Mouse (Mus musculus) midbrain, embryonic 12.5 days (tissue): ENCODE measurements around the gene Krr1. TPM values are rescaled to one million over a fixed set of nuclear protein-coding genes. Genes with fewer than 3 reads are reported as not detected.

Source experiments
- ATAC-seq: fragments of 200-750 bp; cut with Nextera tagmentation; 2 replicates; pipeline ENCODE4 v1.8.0; 2017; ENCODE audit warnings: low read depth, moderate TSS enrichment, moderate library complexity; ENCODE audit not compliant: low FRiP score
- H3K27ac ChIP-seq: fragments of 300-500 bp; sonication (generic); replicated peaks from 2 replicates; pipeline ENCODE4 v1.5.1; 2016; ENCODE audit warnings: mild to moderate bottlenecking
- H3K27me3 ChIP-seq: fragments of 300-500 bp; sonication (generic); 2 replicates; pipeline ENCODE4 v1.6.1; 2016; ENCODE audit warnings: mild to moderate bottlenecking
- H3K36me3 ChIP-seq: fragments of 300-500 bp; sonication (generic); 2 replicates; pipeline ENCODE4 v1.6.1; 2016
- H3K4me1 ChIP-seq: fragments of 300-500 bp; sonication (generic); 2 replicates; pipeline ENCODE4 v1.6.1; 2016
- H3K4me2 ChIP-seq: fragments of 300-500 bp; sonication (generic); replicated peaks from 2 replicates; pipeline ENCODE4 v1.6.1; 2016; ENCODE audit warnings: mild to moderate bottlenecking, moderate library complexity
- H3K4me3 ChIP-seq: fragments of 300-500 bp; sonication (generic); 2 replicates; pipeline ENCODE4 v1.5.1; 2016; ENCODE audit warnings: mild to moderate bottlenecking
- H3K9ac ChIP-seq: fragments of 300-500 bp; sonication (generic); replicated peaks from 2 replicates; pipeline ENCODE4 v1.6.1; 2016; ENCODE audit warnings: mild to moderate bottlenecking, moderate library complexity
- H3K9me3 ChIP-seq: fragments of 300-500 bp; sonication (generic); 2 replicates; pipeline ENCODE4 v1.6.1; 2016; ENCODE audit warnings: mild to moderate bottlenecking
- WGBS: fragments of 180-500 bp; shearing (Covaris S2); methylation state at CpG from one replicate; pipeline ENCODE4 v1.1.7; 2016; 5-methylcytosine and 5-hydroxymethylcytosine counted together
- polyA plus RNA-seq: library from polyadenylated mRNA; unstranded; fragments of >200 nt; fragmentation: Nextera tagmentation; extraction: Ambion mirVana; gene quantifications from 2 replicates; pipeline ENCODE4 v1.2.1, GENCODE M21; 2016

Gene Krr1
- 57.6 and 63.7 TPM in 2 replicates for polyA plus RNA-seq

DNA sequence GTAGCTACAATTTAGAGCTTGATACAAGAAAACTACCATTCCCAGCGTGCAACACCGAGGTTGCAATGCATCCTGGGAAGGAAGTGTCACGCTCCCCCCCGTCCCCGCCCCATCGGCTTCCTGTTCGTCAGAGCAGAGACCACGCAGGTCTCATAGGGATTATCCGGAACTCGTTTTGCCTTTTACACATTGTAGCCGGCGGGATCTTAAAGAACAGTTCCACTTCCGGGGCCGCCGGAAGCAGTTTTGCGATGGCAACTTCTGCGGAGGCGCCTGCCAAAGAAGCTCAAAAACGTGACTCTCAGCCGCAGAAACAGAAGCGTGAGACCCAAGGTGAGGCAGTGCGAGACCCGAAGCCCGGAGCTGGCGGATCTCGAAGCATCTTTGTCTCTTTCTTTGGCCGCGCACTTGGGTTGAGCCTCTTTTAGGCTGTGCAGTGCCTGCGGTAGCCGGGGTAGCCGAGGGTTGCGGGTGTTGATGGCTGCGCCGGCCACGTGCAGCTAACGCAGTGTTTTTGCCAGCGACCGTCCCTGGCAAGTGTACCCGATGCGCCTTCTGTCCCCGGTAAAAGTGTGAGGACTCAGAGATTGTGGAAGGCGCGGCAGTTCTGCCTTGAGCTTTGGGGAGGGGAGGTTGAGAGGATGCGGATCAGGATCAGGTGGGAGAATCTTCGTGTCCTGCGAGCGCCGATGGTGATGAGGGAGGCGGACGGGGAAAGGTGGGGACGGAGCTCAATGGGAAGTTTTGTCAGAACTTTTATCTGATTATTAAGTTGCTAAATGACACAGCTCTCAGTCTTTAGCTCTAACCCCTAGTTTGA, at the start of gene Krr1:
Krr1 (plus strand) TSS at position 123 of the 820 bp plus-strand sequence.
- Histone ChIP-seq H3K9me3 (no peaks in the 10 kb centered on the region), H3K4me3 (peak within 1 kb of the TSS; percentile 93), H3K4me2 (peak within 1 kb of the TSS; percentile 78), H3K27ac (peak within 1 kb of the TSS; percentile 56), H3K36me3 (peaks cover 9% of the 10 kb centered on the region; the same call in 1 of the 2 replicates), H3K4me1 (peaks cover 8% of the 10 kb centered on the region), H3K27me3 (0 out of 2 replicates have a peak, but pooled peaks cover 3% of the 10 kb centered on the region), H3K9ac (peak within 1 kb of the TSS; percentile 76)
- WGBS = under 1% methylated on average over 51 of the region's 51 CpGs
- peak; percentile 97 for ATAC-seq

DNA sequence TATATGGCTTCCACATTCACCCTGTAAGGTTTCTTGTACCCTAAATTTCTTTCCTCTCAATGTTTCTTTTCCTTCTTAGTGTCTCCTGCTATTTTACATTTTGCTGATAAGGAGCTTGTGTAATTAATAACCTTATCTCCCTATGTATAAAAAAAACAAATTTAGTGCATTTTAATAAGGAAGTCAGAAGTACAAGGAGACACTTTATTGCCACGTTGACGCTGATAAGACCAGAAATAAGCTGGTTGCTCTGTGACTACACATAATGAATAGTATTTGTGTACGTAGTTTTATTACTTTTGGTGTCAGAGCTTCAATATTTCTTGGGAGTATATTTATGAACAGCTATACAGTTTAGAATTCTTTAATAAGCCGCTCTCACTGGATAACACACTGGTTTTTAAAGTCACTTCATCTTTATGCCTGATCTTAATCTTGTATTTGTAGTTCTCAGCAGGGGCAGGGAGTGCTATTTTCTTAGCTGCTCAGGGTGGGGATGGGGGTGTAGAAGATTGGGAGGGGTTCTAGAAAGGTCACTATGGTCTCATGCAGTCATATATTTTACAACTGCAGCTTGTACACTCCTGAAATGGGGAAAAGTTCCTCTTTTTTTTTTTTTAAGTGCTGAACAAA, 48.8 kb upstream of the Krr1 start:
- H3K9ac ChIP-seq = no peak overlapping the region
- no peaks in the 10 kb centered on the region for H3K9me3 ChIP-seq
- no peak overlapping the region for H3K4me2 ChIP-seq
- no peak overlapping the region for H3K4me3 ChIP-seq
- peaks cover 13% of the 10 kb centered on the region for H3K27me3 ChIP-seq
- H3K36me3 ChIP-seq = no peaks in the 10 kb centered on the region
- peaks cover 13% of the 10 kb centered on the region for H3K4me1 ChIP-seq
- WGBS = 65% methylated on average over 4 of the region's 4 CpGs
- no peak overlapping the region for H3K27ac ChIP-seq
- ATAC-seq = no peak

DNA sequence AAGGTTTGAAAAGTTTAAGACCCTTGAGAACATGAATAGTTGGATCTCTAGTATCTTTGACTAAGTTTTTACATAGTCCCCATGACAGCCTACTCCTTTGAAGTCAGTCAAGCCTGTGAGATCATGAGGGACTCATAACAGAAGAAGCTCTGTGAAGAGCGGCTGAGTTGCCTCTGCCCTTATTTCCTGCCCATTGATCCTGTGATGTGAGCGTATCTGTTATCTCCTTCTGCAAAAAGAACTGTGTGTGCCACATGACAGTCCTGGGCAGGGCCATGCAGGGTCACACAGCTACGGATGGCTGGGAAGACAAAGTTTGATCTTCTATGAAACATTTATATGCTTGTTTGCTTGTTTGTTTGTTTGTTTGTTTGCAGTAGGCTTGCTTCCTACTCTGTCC, 48.3 kb upstream of the Krr1 start:
- H3K27ac ChIP-seq = no peak overlapping the region
- WGBS = 33% methylated on average over 3 of the region's 3 CpGs
- no peaks in the 10 kb centered on the region for H3K36me3 ChIP-seq
- peaks cover 13% of the 10 kb centered on the region for H3K27me3 ChIP-seq
- no peak for ATAC-seq
- H3K4me2 ChIP-seq = no peak overlapping the region
- H3K4me3 ChIP-seq = no peak overlapping the region
- H3K9ac ChIP-seq = no peak overlapping the region
- no peaks in the 10 kb centered on the region for H3K9me3 ChIP-seq
- peaks cover 18% of the 10 kb centered on the region for H3K4me1 ChIP-seq

DNA sequence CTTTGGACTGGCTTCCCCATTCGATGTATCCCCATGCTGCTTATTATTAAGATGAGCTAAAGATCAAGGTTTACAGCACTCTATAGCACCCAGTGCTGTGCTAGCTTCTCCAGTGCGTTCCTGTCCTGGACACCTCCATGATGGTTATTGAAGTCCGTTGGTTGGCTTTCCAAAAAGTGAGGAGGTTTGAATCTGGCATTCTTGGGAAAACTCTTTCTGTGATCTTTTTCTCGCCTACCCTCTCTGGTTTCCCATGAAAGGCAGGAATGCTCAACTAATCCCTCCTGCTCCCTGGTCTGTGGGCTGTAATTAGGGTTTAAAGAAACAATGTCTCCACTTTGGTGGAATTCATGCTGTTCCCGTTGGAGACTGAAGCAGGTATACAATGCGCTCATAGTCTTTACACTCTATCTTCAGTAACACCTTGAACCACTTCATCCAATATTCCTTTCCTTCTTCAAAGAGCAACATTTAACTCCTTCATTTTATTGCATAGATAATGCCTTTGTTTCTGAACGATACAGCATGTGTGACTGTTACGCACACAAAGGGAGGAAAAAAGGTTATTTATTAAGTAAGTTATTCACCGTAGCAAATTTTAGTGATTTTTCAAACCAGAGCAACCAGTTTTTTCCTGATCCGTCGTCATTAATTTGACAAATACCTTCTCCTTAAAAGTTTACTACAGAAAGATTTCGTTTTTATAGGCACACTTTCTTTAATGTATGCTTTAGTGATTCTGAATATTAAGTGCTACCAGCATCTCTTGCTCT, 47.6 kb upstream of the Krr1 start:
- Histone ChIP-seq H3K4me1 (peaks cover 18% of the 10 kb centered on the region), H3K9me3 (no peaks in the 10 kb centered on the region), H3K4me3 (0 out of 2 replicates have a peak overlapping the region, but pooled peaks have one; percentile 17), H3K4me2 (peak overlapping the region; percentile 44), H3K36me3 (no peaks in the 10 kb centered on the region), H3K27ac (no peak overlapping the region), H3K27me3 (peaks cover 13% of the 10 kb centered on the region), H3K9ac (no peak overlapping the region; the same call in 1 of the 2 replicates)
- 27% methylated on average over 12 of the region's 12 CpGs for WGBS
- peak; percentile 13; the same call in 1 of the 2 replicates for ATAC-seq

DNA sequence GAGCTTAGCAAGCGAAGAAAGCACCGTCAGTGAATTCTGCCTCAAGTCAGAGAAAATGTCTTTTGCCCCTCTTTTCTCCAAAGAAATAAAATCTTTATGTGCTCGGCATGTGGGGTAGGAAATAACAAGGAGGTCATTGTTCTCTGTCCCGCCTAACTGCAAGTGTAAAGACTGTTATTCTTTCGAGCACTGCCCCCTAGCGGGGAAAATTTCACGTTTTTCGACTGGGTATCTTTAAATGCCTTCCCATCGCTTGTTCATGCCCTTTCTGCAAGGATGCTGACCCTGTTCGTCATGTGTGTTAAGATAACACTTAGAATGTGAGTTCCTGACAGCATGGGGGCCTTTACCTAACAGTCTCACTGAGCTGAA, 47.0 kb upstream of the Krr1 start:
- WGBS = 2% methylated on average over 10 of the region's 10 CpGs
- no peak overlapping the region for H3K27ac ChIP-seq

DNA sequence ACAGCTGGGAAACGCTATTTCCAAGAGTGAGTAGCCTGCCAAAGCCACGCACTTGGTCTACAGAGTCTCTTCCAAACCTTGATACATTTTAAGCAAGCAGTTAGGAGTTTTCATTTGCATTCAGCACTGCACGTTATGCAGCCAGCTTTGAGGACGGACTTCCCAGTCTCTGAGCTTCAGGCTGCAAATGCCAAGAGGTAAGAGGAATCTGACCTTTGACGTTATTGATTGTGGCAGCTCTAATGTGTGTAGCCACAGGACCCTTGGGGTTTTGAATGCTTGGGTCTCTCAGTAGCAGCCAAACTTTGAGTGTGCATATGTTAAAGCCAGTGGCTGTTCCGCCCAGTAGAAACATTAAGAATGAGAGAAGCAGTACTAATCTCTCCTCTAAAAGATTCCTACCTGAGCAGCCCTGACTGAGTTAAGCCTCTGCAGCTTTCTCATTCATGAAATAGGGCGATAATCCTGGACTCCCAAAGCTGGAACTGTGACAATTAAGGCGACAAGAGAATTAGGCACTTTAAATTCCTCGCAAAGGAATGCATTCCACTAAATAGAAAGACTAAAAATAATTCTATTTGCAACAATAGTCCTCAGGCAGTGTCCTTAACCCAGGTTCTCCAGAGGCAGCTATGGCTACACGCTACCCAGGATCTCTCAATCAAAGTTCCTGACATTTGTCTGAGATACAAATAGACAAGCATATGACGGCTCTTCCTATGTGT, 39.7 kb upstream of the Krr1 start:
- WGBS = 15% methylated on average over 11 of the region's 11 CpGs
- Histone ChIP-seq H3K4me2 (no peak overlapping the region), H3K4me3 (no peak overlapping the region), H3K36me3 (no peaks in the 10 kb centered on the region), H3K27me3 (0 out of 2 replicates have a peak, but pooled peaks cover 2% of the 10 kb centered on the region), H3K4me1 (peaks cover 16% of the 10 kb centered on the region), H3K9ac (no peak overlapping the region), H3K9me3 (no peaks in the 10 kb centered on the region), H3K27ac (no peak overlapping the region)
- no peak for ATAC-seq

More for the DNA sequence above, 47.0 kb upstream of the Krr1 start:
- no peaks in the 10 kb centered on the region for H3K9me3 ChIP-seq
- peak; percentile 84 for ATAC-seq
- H3K36me3 ChIP-seq = no peaks in the 10 kb centered on the region
- no peak overlapping the region; the same call in 1 of the 2 replicates for H3K9ac ChIP-seq
- H3K4me1 ChIP-seq = peaks cover 18% of the 10 kb centered on the region
- H3K4me3 ChIP-seq = 0 out of 2 replicates have a peak overlapping the region, but pooled peaks have one; percentile 17
- H3K27me3 ChIP-seq = peaks cover 14% of the 10 kb centered on the region
- H3K4me2 ChIP-seq = peak overlapping the region; percentile 44

DNA sequence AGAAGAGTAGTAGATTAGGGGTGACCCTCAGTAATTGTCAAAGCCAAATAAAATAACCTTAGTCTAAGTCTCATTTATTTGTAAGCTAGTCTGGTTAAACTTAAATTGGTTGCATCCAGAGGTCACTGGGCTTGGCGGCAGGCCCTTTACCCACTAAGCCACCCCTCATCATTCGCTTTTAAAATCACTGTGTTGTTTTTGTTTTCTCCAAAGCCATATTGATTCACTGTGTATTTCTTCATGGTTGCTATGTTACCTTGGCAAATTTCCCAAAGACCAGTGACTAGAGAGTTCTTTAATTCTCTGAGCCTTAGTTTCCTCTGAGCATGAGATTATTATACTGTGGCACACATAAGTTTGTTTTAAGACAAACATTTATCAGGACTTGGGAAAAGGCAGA, 37.3 kb upstream of the Krr1 start:
- Histone ChIP-seq H3K36me3 (no peaks in the 10 kb centered on the region), H3K9ac (no peak overlapping the region), H3K27me3 (0 out of 2 replicates have a peak, but pooled peaks cover 2% of the 10 kb centered on the region), H3K27ac (no peak overlapping the region), H3K4me2 (no peak overlapping the region), H3K4me1 (peaks cover 8% of the 10 kb centered on the region; the same call in 1 of the 2 replicates), H3K9me3 (no peaks in the 10 kb centered on the region), H3K4me3 (no peak overlapping the region)
- no peak for ATAC-seq
- 83% methylated on average over 2 of the region's 2 CpGs for WGBS

DNA sequence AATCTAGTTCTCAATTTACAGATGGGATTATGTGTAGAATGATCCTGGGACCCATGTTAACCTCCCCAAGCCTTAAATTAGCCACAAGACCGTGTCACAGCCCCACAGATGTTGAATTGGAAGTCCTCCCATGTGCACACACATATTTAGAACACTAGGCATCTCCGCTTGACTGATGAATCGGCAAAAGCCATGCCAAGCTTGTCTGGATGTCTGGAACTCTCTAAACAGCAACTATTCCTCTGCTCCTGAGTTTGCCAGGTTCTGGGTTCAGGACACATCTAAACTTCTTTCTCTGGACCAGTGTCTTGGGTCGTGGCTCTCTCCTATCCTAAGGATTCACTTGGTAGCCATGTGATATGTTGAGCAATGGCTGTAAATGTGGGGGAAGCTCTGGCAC, 36.4 kb upstream of the Krr1 start:
- Histone ChIP-seq H3K9ac (no peak overlapping the region), H3K36me3 (no peaks in the 10 kb centered on the region), H3K4me2 (no peak overlapping the region), H3K4me3 (no peak overlapping the region), H3K27ac (no peak overlapping the region), H3K27me3 (no peaks in the 10 kb centered on the region), H3K9me3 (no peaks in the 10 kb centered on the region), H3K4me1 (peaks cover 8% of the 10 kb centered on the region; the same call in 1 of the 2 replicates)
- WGBS = 83% methylated on average over 4 of the region's 4 CpGs
- no peak for ATAC-seq

DNA sequence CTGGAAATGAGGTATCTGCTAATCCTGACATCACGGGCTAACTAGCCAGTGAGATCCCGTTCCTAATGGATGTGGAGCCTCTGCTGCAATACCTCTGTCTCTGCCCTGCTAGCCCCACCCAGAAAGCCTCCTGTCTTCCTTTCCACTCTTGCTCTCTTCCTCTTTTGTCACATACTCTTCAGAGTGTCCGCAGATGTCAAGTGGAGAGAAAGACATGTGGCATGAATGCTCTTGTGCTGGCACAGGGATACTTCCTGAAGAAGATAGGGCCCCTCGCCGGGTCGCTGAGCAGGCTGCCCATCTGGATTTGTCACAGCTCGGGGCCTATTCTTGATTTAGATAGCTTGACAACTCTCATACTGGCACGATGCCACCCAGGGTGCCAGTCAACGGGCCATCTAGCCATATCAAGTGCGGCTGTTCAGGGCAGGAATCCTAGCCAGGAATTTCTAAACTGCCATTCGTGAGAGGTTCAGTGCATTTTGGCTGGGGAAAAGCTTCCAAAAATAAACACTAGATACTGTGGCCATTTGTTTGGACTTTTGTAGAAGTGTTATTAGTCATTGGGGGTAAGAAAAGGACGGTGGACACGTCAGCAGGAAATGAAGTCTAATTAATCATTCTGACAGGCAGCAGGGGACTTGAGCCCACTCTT, 35.8 kb upstream of the Krr1 start:
- 66% methylated on average over 13 of the region's 13 CpGs for WGBS
- H3K27me3 ChIP-seq = no peaks in the 10 kb centered on the region
- no peak overlapping the region for H3K4me3 ChIP-seq
- H3K4me1 ChIP-seq = peaks cover 8% of the 10 kb centered on the region; the same call in 1 of the 2 replicates
- no peak overlapping the region for H3K9ac ChIP-seq
- no peak overlapping the region for H3K4me2 ChIP-seq
- no peaks in the 10 kb centered on the region for H3K9me3 ChIP-seq
- ATAC-seq = no peak
- H3K36me3 ChIP-seq = no peaks in the 10 kb centered on the region
- no peak overlapping the region for H3K27ac ChIP-seq

DNA sequence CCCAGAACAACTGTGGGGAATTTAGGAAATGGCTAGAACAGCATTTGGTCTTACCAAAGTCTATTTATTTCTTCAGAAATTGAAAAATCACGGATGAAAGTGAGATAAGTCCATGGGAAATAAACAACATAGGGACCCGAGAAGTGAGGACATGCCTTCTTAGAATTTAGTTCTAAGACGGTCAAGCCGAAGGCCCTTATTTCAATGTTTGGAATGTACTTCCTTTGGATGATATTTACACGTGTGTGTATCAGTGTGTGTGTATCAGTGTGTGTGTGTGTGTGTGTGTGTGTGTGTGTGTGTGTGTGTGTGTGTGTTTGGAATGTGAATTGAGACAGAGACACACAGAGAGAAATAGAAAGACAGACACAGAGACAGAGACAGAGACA, 35.3 kb upstream of the Krr1 start:
- no peak for ATAC-seq
- no peak overlapping the region for H3K4me3 ChIP-seq

DNA sequence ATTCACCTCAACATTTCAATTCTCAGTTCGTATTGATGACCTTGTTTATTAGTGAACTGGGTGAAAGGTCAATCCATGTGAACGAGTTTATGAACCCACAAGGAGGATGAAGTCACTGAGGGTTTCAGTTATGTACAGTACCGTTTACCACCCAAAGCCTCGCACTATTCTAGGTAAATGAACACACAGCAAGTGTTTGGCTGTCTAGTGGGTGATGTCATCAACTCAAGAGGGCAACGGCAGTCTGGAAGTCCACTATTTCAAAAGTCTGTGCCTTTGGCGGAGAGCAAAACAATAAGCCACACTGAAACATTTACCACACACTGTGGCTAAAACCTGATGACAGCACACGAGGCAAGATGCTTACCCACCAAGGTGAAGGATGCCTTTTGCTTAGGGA, 29.4 kb upstream of the Krr1 start:
- H3K4me2 ChIP-seq = no peak overlapping the region
- H3K27ac ChIP-seq = no peak overlapping the region
- H3K36me3 ChIP-seq = no peaks in the 10 kb centered on the region
- H3K27me3 ChIP-seq = no peaks in the 10 kb centered on the region
- no peaks in the 10 kb centered on the region for H3K4me1 ChIP-seq
- no peaks in the 10 kb centered on the region for H3K9me3 ChIP-seq
- ATAC-seq = no peak
- H3K4me3 ChIP-seq = no peak overlapping the region
- 84% methylated on average over 7 of the region's 7 CpGs for WGBS
- no peak overlapping the region for H3K9ac ChIP-seq

More for the DNA sequence above, 35.3 kb upstream of the Krr1 start:
- 79% methylated on average over 5 of the region's 5 CpGs for WGBS
- peaks cover 8% of the 10 kb centered on the region; the same call in 1 of the 2 replicates for H3K4me1 ChIP-seq
- H3K4me2 ChIP-seq = no peak overlapping the region
- H3K9me3 ChIP-seq = no peaks in the 10 kb centered on the region
- H3K36me3 ChIP-seq = no peaks in the 10 kb centered on the region
- no peaks in the 10 kb centered on the region for H3K27me3 ChIP-seq
- H3K27ac ChIP-seq = no peak overlapping the region
- H3K9ac ChIP-seq = no peak overlapping the region
